Mouse (Mus musculus): ENCODE results near the gene Medag. TPM values are rescaled to one million over a fixed set of nuclear protein-coding genes. Genes with fewer than 3 reads are reported as not detected.

The Medag gene
- 4.1 and 6.9 TPM in 2 replicates for polyA plus RNA-seq (2012; rRNA removed)

DNA sequence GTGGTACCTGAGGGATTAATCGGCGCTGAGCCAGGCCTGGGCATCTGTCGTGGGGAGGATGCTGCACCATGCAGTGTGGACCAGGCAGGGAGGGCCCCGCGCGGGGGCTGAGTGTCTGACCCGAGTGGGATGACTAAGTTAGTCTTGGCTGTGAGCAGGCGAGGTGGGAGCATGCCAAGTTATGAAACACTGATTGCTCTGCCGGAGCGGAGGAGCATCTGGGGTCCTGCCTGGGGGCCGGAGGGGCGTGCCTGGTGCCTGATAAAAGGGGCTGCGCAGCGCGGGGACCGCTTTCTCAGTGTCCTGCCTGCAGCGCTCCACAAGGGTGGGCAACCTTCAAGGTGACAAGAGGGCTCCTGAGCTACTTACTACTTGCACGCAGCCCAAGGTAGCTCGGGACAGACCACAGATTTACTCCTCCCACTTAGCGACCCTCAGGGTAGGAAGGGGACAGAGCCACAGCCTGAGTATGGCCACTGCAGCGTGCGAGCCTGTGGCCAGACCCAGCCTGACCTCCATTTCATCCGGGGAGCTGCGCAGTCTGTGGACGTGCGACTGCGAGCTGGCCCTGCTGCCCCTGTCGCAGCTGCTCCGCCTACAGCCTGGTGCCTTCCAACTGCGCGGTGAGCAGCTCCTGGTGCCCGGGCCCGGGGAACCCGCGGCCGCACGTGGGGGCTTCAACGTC, at the start of gene Medag:
Gene Medag, plus strand, starts transcription at position 241 of the 685 bp plus-strand sequence.

DNA sequence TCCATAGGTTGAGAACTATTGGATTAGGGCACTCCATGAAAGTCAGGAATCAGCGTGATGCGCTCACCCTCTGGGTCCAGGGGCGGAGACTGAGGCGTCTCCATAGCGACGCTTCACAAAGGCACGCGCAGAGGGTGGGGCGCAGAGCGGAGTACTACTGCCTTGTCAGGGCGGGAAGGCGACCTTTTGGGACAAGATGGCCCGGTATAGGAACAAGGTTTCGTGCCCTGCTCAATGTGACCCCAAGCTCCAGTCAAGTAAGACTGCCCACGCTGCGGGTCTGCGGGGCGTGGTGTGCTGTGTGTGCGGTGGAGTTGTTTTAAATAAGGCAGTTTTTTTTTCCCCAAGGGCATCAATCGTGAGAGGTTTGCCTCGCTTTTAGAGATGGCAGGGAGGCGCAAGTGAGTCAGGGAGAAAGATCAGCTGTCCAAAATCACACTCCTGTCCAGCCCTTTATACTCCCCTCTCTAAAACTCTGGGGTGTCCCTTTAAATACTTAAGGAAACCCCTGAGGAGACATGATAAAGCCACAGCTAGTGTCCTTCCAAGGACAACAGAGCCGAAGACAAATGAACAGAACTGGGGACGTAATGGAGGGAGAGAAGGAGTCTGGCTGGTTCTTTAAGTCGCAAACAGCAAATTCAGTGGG, 28.1 kb downstream of the Medag start, which contains the start of gene Tex26:
Gene Tex26, plus strand, starts transcription at position 130 of the 649 bp plus-strand sequence.

Other genes starting within 250 kb of the Medag start
- gene Uspl1, start 227.4 kb upstream of the Medag start, polyA plus RNA-seq (2012; rRNA removed) = 1.4 and 1.7 TPM in 2 replicates
- 1.5 and 2.4 TPM in 2 replicates for gene Hmgb1, start 227.3 kb upstream of the Medag start, polyA plus RNA-seq (2012; rRNA removed)
- gene Alox5ap, start 147.0 kb upstream of the Medag start, polyA plus RNA-seq (2012; rRNA removed) = 7.6 and 11.4 TPM in 2 replicates
- not detected in 2 replicates for gene Tex26, start 27.9 kb downstream of the Medag start, polyA plus RNA-seq (2012; rRNA removed)
- gene Wdr95, start 116.9 kb downstream of the Medag start, polyA plus RNA-seq (2012; rRNA removed) = 0.03 TPM in 1 of 2 replicates, not detected in the other
- 1.6 and 2.8 TPM in 2 replicates for gene Hsph1, start 224.6 kb downstream of the Medag start, polyA plus RNA-seq (2012; rRNA removed)